Mouse (Mus musculus) cortical plate, adult 2 months (tissue): ENCODE measurements around the gene Gm815. TPM values are rescaled to one million over a fixed set of nuclear protein-coding genes. Genes with fewer than 3 reads are reported as not detected.

Experiments
- H3K27ac ChIP-seq: fragments of 200-500 bp; 2 replicates; pipeline ENCODE4 v1.5.1; 2012; ENCODE audit warnings: low read length, control low read depth, inconsistent platforms; ENCODE audit not compliant: insufficient read depth
- H3K4me1 ChIP-seq: fragments of 200-500 bp; 2 replicates; pipeline ENCODE4 v1.6.1; 2011; ENCODE audit warnings: low read length; ENCODE audit not compliant: control insufficient read depth, insufficient read depth
- H3K4me3 ChIP-seq: fragments of 200-500 bp; 2 replicates; pipeline ENCODE4 v1.5.1; 2011; ENCODE audit warnings: mild to moderate bottlenecking, low read length, control low read depth; ENCODE audit not compliant: insufficient read depth
- CTCF ChIP-seq: fragments of 200-500 bp; IDR thresholded peaks from 2 replicates; pipeline ENCODE4 v1.5.1; 2011; ENCODE audit warnings: mild to moderate bottlenecking, control low read depth, low read length; ENCODE audit not compliant: insufficient read depth; ENCODE audit errors: extremely low read depth
- POLR2A ChIP-seq: fragments of 200-500 bp; IDR thresholded peaks from 2 replicates; pipeline ENCODE4 v1.6.1; 2011; ENCODE audit warnings: mild to moderate bottlenecking, low read length, control low read depth; ENCODE audit not compliant: insufficient read depth; ENCODE audit errors: extremely low read depth
- polyA plus RNA-seq: library from polyadenylated mRNA; depleted of rRNA; stranded (reverse); fragments of >200 nt; gene quantifications from 2 replicates; pipeline ENCODE4 v1.2.3, GENCODE M21; 2012

The Gm815 gene
- polyA plus RNA-seq, 1 experiment = not detected

- no peak for TF ChIP-seq POLR2A
- Histone ChIP-seq H3K4me3 (no peak overlapping the region), H3K27ac (no peak overlapping the region), H3K4me1 (no peaks in the 10 kb centered on the region)
Observed at GRCm38 (mm10) chr19:26854661-26855060, 31.0 kb upstream of the Gm815 start.

GRCm38 (mm10) chr19:26855152-26855551 lies 30.5 kb upstream of the Gm815 start:
- Histone ChIP-seq H3K4me3 (no peak overlapping the region), H3K4me1 (no peaks in the 10 kb centered on the region), H3K27ac (no peak overlapping the region)
- TF ChIP-seq POLR2A (no peak), CTCF (no peak)

GRCm38 (mm10) chr19:26858427-26859194 lies 27.1 kb upstream of the Gm815 start:
- TF ChIP-seq POLR2A = no peak
- no peak for TF ChIP-seq CTCF
- Histone ChIP-seq H3K4me1 (no peaks in the 10 kb centered on the region), H3K27ac (no peak overlapping the region), H3K4me3 (no peak overlapping the region)

GRCm38 (mm10) chr19:26859195-26859570 lies 26.5 kb upstream of the Gm815 start:
- Histone ChIP-seq H3K4me3 (no peak overlapping the region), H3K27ac (no peak overlapping the region), H3K4me1 (no peaks in the 10 kb centered on the region)

GRCm38 (mm10) chr19:26863662-26864061 lies 22.0 kb upstream of the Gm815 start:
- TF ChIP-seq POLR2A = no peak
- TF ChIP-seq CTCF = no peak
- Histone ChIP-seq H3K4me3 (no peak overlapping the region), H3K27ac (no peak overlapping the region), H3K4me1 (no peaks in the 10 kb centered on the region)

More at GRCm38 (mm10) chr19:26859195-26859570, 26.5 kb upstream of the Gm815 start:
- TF ChIP-seq POLR2A (no peak), CTCF (no peak)

GRCm38 (mm10) chr19:26864975-26865690 lies 20.5 kb upstream of the Gm815 start:
- TF ChIP-seq POLR2A = no peak
- no peak for TF ChIP-seq CTCF
- Histone ChIP-seq H3K4me1 (no peaks in the 10 kb centered on the region), H3K27ac (no peak overlapping the region), H3K4me3 (no peak overlapping the region)

GRCm38 (mm10) chr19:26865736-26866135 lies 19.9 kb upstream of the Gm815 start:
- H3K4me3 ChIP-seq = no peak overlapping the region
- H3K27ac ChIP-seq = no peak overlapping the region
- no peaks in the 10 kb centered on the region for H3K4me1 ChIP-seq
- TF ChIP-seq POLR2A = no peak

GRCm38 (mm10) chr19:26869591-26869990 lies 16.1 kb upstream of the Gm815 start:
- TF ChIP-seq POLR2A = no peak
- TF ChIP-seq CTCF = no peak
- Histone ChIP-seq H3K4me3 (no peak overlapping the region), H3K4me1 (no peaks in the 10 kb centered on the region), H3K27ac (no peak overlapping the region)

GRCm38 (mm10) chr19:26870280-26870679 lies 15.4 kb upstream of the Gm815 start:
- H3K4me3 ChIP-seq = no peak overlapping the region
- TF ChIP-seq CTCF = no peak
- no peak for TF ChIP-seq POLR2A
- no peak overlapping the region for H3K27ac ChIP-seq
- H3K4me1 ChIP-seq = no peaks in the 10 kb centered on the region

GRCm38 (mm10) chr19:26871096-26871495 lies 14.6 kb upstream of the Gm815 start:
- Histone ChIP-seq H3K4me1 (peaks cover 2% of the 10 kb centered on the region), H3K27ac (no peak overlapping the region), H3K4me3 (no peak overlapping the region)
- TF ChIP-seq POLR2A (no peak), CTCF (no peak)

GRCm38 (mm10) chr19:26872886-26873285 lies 12.8 kb upstream of the Gm815 start:
- H3K27ac ChIP-seq = no peak overlapping the region
- no peak overlapping the region for H3K4me3 ChIP-seq
- TF ChIP-seq CTCF (no peak), POLR2A (no peak)
- peaks cover 2% of the 10 kb centered on the region for H3K4me1 ChIP-seq
